ENCODE assay signal across 7 mouse cellular contexts in the genomic region with DNA sequence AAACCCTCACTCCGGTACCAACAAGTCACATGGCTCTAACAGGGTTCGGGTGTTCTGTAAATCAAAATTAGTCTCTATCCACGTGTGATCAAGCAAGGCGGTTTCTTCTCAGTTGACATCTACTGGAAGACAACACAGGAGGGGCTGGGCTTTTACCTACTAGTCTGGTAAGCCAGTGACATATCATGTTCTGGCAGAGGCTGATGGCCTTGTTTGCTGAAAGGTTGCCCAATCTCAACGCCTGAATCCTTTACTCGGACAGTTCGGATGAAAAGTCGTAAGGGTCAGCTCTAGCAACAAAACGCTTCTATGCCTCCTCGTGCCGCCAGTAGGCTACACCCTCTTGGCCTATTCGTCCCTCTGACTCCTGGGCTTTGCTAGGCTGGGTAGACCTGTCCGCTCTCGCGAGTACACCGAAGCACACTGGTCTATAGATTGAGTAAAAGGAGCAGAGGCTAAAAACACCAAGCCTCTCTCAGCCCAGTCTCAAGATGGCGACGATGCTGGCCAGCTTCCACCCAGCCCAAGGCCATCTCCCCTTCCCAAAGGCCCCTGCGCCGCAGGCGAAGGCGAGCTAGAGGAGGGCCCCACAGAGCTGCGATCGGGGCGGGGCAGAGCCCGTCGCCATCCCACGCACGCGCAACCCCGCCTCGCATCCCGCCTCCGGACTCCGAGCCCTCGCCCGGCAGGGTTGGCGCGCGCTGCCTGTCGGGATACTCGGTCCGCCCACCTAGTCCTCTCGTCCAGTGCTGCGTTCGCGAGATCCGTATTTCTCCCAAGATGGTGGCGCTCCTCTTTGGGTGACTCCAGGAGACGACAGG. TPM values are rescaled to one million over a fixed set of nuclear protein-coding genes. Genes with fewer than 3 reads are reported as not detected.
DNase-seq lines count a peak whose midpoint lies in the region; ATAC-seq lines count a peak whose summit lies in the region.

Gene Ube3a, plus strand, starts transcription at position 706 of the 821 bp plus-strand sequence.

- no peaks in the 10 kb centered on the region for H3K27me3 ChIP-seq in intestine, embryonic 15.5 days (replicated peaks)
- no peaks in the 10 kb centered on the region for H3K27me3 ChIP-seq in midbrain, embryonic 10.5 days (ENCODE audit: low read depth, poor library complexity, severe bottlenecking)

- intact Hi-C loops in gastrocnemius, postnatal 36 days (cut with DNase I), result no loop called here
- intact Hi-C loops in left cerebral cortex, postnatal 25 days (cut with DNase I), result loop anchor here (2.0 to 5.0 kb wide), 2 partner anchors 383 to 1636 kb away; no protein-coding TSS in a partner anchor

- peak; percentile 99 for ATAC-seq in intestine, embryonic 15.5 days

- H3K27ac ChIP-seq in intestine, embryonic 15.5 days, result peak within 1 kb of the TSS; percentile 96
- peak within 1 kb of the TSS; percentile 98 for H3K27ac ChIP-seq in midbrain, embryonic 10.5 days (replicated peaks)

- DNase-seq in adrenal gland, adult 2 months, result peak; percentile 99
- DNase-seq in embryo, embryonic 11.5 days (ENCODE audit: low read depth, low spot score), result peak; percentile 91
- DNase-seq in gastrocnemius, postnatal 36 days, result peak; percentile 96 to 98
- DNase-seq in left cerebral cortex, postnatal 25 days (ENCODE audit: low spot score in 2 of 2), result peak; percentile 98
- DNase-seq in midbrain, embryonic 10.5 days (ENCODE audit: low spot score), result peak; percentile 97
- DNase-seq in right cerebral cortex, postnatal 4 days, result peak; percentile 97

- 1% methylated on average over 50 of the region's 50 CpGs for WGBS in intestine, embryonic 15.5 days
- WGBS in midbrain, embryonic 10.5 days, result 2% methylated on average over 50 of the region's 50 CpGs

- H3K4me2 ChIP-seq in intestine, embryonic 15.5 days (replicated peaks), result peak within 1 kb of the TSS; percentile 69

- H3K9ac ChIP-seq in intestine, embryonic 15.5 days, result peak within 1 kb of the TSS; percentile 98

- no peaks in the 10 kb centered on the region for H3K36me3 ChIP-seq in intestine, embryonic 15.5 days
- no peaks in the 10 kb centered on the region for H3K36me3 ChIP-seq in midbrain, embryonic 10.5 days

- 0 out of 2 replicates have a peak, but pooled peaks cover 4% of the 10 kb centered on the region for H3K4me1 ChIP-seq in intestine, embryonic 15.5 days (replicated peaks)
- H3K4me1 ChIP-seq in midbrain, embryonic 10.5 days, result peaks cover 26% of the 10 kb centered on the region

- no peaks in the 10 kb centered on the region for H3K9me3 ChIP-seq in intestine, embryonic 15.5 days
- H3K9me3 ChIP-seq in midbrain, embryonic 10.5 days (replicated peaks), result no peaks in the 10 kb centered on the region

- peak within 1 kb of the TSS; percentile 97 for H3K4me3 ChIP-seq in intestine, embryonic 15.5 days (replicated peaks)
- peak within 1 kb of the TSS; percentile 98 for H3K4me3 ChIP-seq in midbrain, embryonic 10.5 days

RNA-seq across cellular contexts. Expression of gene Ube3a, which starts in this region (rescaled TPM):
- total RNA-seq in adrenal gland, adult 2 months (2021), result 100 to 1,000 TPM; 132 to 157 TPM
- 568 and 630 TPM in 2 replicates for polyA plus RNA-seq in adrenal gland, adult 2 months (2012; rRNA removed)
- 10 to 100 TPM; 84.6 to 97.6 TPM for total RNA-seq in gastrocnemius, postnatal 36 days (2021)
- polyA plus RNA-seq in intestine, embryonic 15.5 days (2015; fragmentation: Nextera tagmentation; extraction: Ambion mirVana), result 114 and 136 TPM in 2 replicates
- 100 to 1,000 TPM; 135 to 140 TPM for total RNA-seq in left cerebral cortex, postnatal 25 days (2021)
- polyA plus RNA-seq in midbrain, embryonic 10.5 days (2016; fragmentation: Nextera tagmentation; extraction: Ambion mirVana), result 106 and 114 TPM in 2 replicates

Comparison
In these comparisons a context has a peak if more than half of its experiments do, and no peak if none do; other contexts are left out.
1. Peak in every context shown above with its lines: DNase-seq, ATAC-seq, H3K4me3 ChIP-seq and H3K27ac ChIP-seq.